Mouse (Mus musculus) stomach, postnatal 0 days (tissue): ENCODE measurements at regions not wholly inside any gene's neighbourhood (a gene's known extent, or its start where the extent isn't known, plus 50 kb on each side); places are given as distances from the start of the nearest gene placed in this dataset.

ENCODE experiments used
- ATAC-seq: fragments of 200-750 bp; cut with Nextera tagmentation; 2 replicates; pipeline ENCODE4 v1.8.0; 2017; ENCODE audit not compliant: low FRiP score, low TSS enrichment
- DNase-seq: peaks from one replicate; pipeline ENCODE4 v3.0.0-alpha.2; 2016; ENCODE audit warnings: low spot score
- H3K27ac ChIP-seq: fragments of 300-500 bp; sonication (generic); replicated peaks from 2 replicates; pipeline ENCODE4 v1.5.1; 2014; ENCODE audit warnings: mild to moderate bottlenecking, control low read depth
- H3K27me3 ChIP-seq: fragments of 300-500 bp; sonication (generic); 2 replicates; pipeline ENCODE4 v1.6.1; 2014; ENCODE audit warnings: low read length; ENCODE audit not compliant: control insufficient read depth, insufficient read depth
- H3K36me3 ChIP-seq: fragments of 300-500 bp; sonication (generic); 2 replicates; pipeline ENCODE4 v1.6.1; 2014; ENCODE audit warnings: low read length, mixed read lengths; ENCODE audit not compliant: control insufficient read depth, insufficient read depth
- H3K4me1 ChIP-seq: fragments of 300-500 bp; sonication (generic); replicated peaks from 2 replicates; pipeline ENCODE4 v1.6.1; 2014; ENCODE audit warnings: antibody characterized with exemption; ENCODE audit not compliant: control insufficient read depth, insufficient read depth
- H3K4me2 ChIP-seq: fragments of 300-500 bp; sonication (generic); replicated peaks from 2 replicates; pipeline ENCODE4 v1.6.1; 2014; ENCODE audit warnings: low read depth, mild to moderate bottlenecking, control low read depth, moderate library complexity
- H3K4me3 ChIP-seq: fragments of 300-500 bp; sonication (generic); 2 replicates; pipeline ENCODE4 v1.5.1; 2014; ENCODE audit warnings: low read depth, low read length, control low read depth
- H3K9ac ChIP-seq: fragments of 300-500 bp; sonication (generic); 2 replicates; pipeline ENCODE4 v1.6.1; 2014; ENCODE audit warnings: mild to moderate bottlenecking, low read length, control low read depth, mixed read lengths
- H3K9me3 ChIP-seq: fragments of 300-500 bp; sonication (generic); 2 replicates; pipeline ENCODE4 v1.6.1; 2016; ENCODE audit warnings: low read length; ENCODE audit not compliant: control insufficient read depth
- CTCF ChIP-seq: IDR thresholded peaks from 2 replicates; pipeline ENCODE4 v1.5.1; 2016; ENCODE audit warnings: antibody characterized with exemption, low read depth, mild to moderate bottlenecking, moderate library complexity
- EP300 ChIP-seq: optimal IDR thresholded peaks from 2 replicates; pipeline ENCODE3; 2016; ENCODE audit warnings: antibody characterized with exemption
- WGBS: fragments of 180-500 bp; shearing (Covaris S2); extraction: QIAGEN DNeasy Blood & Tissue Kit; methylation state at CpG from one replicate; pipeline ENCODE4 v1.1.7; 2014; 5-methylcytosine and 5-hydroxymethylcytosine counted together

DNA sequence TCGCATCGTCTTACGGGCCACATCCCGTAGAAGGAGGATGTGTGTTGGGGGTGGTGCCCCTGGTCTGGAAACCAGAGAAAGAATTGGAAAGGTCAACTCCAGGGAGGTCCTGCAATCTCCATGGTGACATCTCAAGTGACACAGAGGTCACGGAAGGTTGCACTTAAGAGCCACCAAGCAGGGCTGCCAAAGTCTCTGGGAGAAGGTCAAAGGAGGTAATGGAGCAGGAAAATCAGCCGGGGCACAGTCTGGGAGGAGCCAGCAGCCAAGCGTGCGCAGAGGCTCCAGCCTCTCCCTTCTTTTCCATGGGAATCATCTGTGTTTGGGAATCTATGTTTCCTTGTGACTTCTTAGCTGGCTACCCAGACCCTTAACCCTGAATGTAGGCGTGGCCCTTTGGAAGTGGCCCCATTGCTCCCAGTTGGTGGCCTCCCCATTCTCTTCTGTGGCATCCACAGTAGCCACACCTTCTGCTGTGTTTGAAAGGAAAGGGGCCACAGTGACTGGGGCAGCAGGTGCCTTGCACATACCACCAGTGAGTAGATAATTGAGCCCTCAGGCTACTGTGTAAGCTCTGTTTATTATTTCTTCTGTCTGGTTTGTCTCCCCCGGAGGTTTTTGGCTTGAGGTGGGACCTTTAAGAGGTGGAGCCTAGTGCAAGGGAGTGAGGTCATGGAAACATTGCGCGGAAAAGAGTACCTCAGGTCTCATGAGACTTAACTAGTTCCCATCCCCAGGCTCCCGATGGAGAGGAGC is 178.5 kb upstream of the Cops8 start:
- Histone ChIP-seq H3K4me1 (no peaks in the 10 kb centered on the region), H3K4me2 (no peak overlapping the region), H3K27ac (no peak overlapping the region), H3K36me3 (no peaks in the 10 kb centered on the region), H3K27me3 (no peaks in the 10 kb centered on the region), H3K4me3 (no peak overlapping the region), H3K9me3 (no peaks in the 10 kb centered on the region), H3K9ac (no peak overlapping the region)
- no peak for TF ChIP-seq CTCF
- TF ChIP-seq EP300, result no peak
- WGBS, result 40% methylated on average over 13 of the region's 13 CpGs
- DNase-seq (no peak), ATAC-seq (no peak)

- TF ChIP-seq EP300 (no peak), CTCF (no peak)
Measured at GRCm38 (mm10) chr1:90428334-90428733, 174.4 kb upstream of the Cops8 start.

DNA sequence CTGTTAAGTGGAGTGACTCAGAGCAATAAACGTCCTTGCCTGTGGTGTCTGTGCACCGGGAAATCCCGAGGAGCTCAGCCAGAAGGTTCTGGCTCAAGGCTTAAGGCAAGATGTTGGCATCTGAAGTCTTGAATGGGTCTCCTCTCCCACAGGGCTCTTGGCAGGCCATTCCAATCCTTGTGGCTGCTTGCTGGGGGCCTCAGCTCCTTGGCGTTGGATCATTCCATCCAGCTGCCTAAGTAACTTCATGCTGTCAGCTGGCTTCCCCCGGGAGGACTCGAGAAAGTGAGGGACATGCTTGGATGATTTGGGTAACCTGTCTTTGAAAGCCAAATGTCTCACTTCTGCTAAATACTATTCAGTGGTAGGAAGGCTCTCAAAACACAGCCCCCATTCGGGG is 174.0 kb upstream of the Cops8 start:
- H3K4me1 ChIP-seq, result no peaks in the 10 kb centered on the region
- H3K4me3 ChIP-seq, result no peak overlapping the region
- TF ChIP-seq EP300 (no peak), CTCF (no peak)
- no peaks in the 10 kb centered on the region for H3K27me3 ChIP-seq
- ATAC-seq (no peak), DNase-seq (no peak)
- 77% methylated on average over 7 of the region's 7 CpGs for WGBS
- no peak overlapping the region for H3K27ac ChIP-seq
- no peaks in the 10 kb centered on the region for H3K36me3 ChIP-seq
- no peak overlapping the region for H3K9ac ChIP-seq
- no peaks in the 10 kb centered on the region for H3K9me3 ChIP-seq
- no peak overlapping the region for H3K4me2 ChIP-seq

More at GRCm38 (mm10) chr1:90428334-90428733, 174.4 kb upstream of the Cops8 start:
- H3K9me3 ChIP-seq, result no peaks in the 10 kb centered on the region
- no peaks in the 10 kb centered on the region for H3K4me1 ChIP-seq
- H3K9ac ChIP-seq, result no peak overlapping the region
- ATAC-seq, result no peak
- no peaks in the 10 kb centered on the region for H3K27me3 ChIP-seq
- 94% methylated on average over 6 of the region's 6 CpGs for WGBS
- no peak overlapping the region for H3K27ac ChIP-seq
- no peaks in the 10 kb centered on the region for H3K36me3 ChIP-seq
- no peak overlapping the region for H3K4me2 ChIP-seq
- no peak overlapping the region for H3K4me3 ChIP-seq
- no peak for DNase-seq

- Histone ChIP-seq H3K4me1 (no peaks in the 10 kb centered on the region), H3K27ac (no peak overlapping the region)
Measured at GRCm38 (mm10) chr1:90430480-90430879, 172.3 kb upstream of the Cops8 start.

GRCm38 (mm10) chr1:90431783-90432182 is 171.0 kb upstream of the Cops8 start:
- no peak overlapping the region for H3K4me2 ChIP-seq
- H3K27me3 ChIP-seq, result no peaks in the 10 kb centered on the region
- ATAC-seq, result no peak
- TF ChIP-seq CTCF, result no peak
- TF ChIP-seq EP300, result no peak
- H3K9ac ChIP-seq, result no peak overlapping the region
- H3K27ac ChIP-seq, result no peak overlapping the region
- H3K4me3 ChIP-seq, result no peak overlapping the region
- H3K4me1 ChIP-seq, result no peaks in the 10 kb centered on the region
- 55% methylated on average over 6 of the region's 6 CpGs for WGBS
- no peaks in the 10 kb centered on the region for H3K36me3 ChIP-seq
- H3K9me3 ChIP-seq, result no peaks in the 10 kb centered on the region
- no peak for DNase-seq

More at GRCm38 (mm10) chr1:90430480-90430879, 172.3 kb upstream of the Cops8 start:
- ATAC-seq (no peak), DNase-seq (no peak)
- H3K9ac ChIP-seq, result no peak overlapping the region
- no peak for TF ChIP-seq EP300
- TF ChIP-seq CTCF, result no peak
- no peak overlapping the region for H3K4me3 ChIP-seq
- 86% methylated on average over 9 of the region's 9 CpGs for WGBS
- no peaks in the 10 kb centered on the region for H3K9me3 ChIP-seq
- H3K36me3 ChIP-seq, result no peaks in the 10 kb centered on the region
- H3K4me2 ChIP-seq, result no peak overlapping the region
- no peaks in the 10 kb centered on the region for H3K27me3 ChIP-seq

DNA sequence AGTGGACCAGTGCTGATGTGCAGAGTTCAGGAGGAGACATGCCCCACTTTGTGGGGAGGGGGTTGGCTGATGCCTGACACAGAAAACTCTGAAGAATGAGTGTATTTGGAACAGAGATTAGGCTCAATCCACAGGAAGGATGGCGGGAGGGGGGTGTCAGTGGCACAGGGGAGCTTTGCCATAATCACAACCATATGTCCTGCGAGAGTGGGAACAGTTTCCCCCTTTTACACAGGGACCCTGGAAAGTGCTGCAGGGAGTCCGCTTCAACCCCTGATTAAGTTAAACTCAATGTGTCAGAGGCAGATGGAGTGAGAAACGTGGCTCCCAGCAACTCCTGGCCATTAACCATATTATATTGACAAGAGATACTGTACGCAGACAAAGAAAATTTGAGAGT is 168.9 kb upstream of the Cops8 start:
- no peaks in the 10 kb centered on the region for H3K27me3 ChIP-seq

More for the DNA sequence above, 168.9 kb upstream of the Cops8 start:
- Histone ChIP-seq H3K4me2 (no peak overlapping the region), H3K9ac (no peak overlapping the region), H3K9me3 (no peaks in the 10 kb centered on the region), H3K4me1 (no peaks in the 10 kb centered on the region), H3K4me3 (no peak overlapping the region), H3K36me3 (no peaks in the 10 kb centered on the region), H3K27ac (no peak overlapping the region)
- ATAC-seq, result no peak
- no peak for TF ChIP-seq CTCF
- no peak for TF ChIP-seq EP300
- WGBS, result 76% methylated on average over 5 of the region's 5 CpGs
- no peak for DNase-seq
